Mouse (Mus musculus): Measurements from ENCODE around the gene Exoc6b.

The Exoc6b gene

GRCm38 (mm10) chr6:84882663-84883517 lies 186.4 kb downstream of the Exoc6b start:
- peak; percentile 51 for DNase-seq (ENCODE audit: low spot score)

- DNase-seq (ENCODE audit: low spot score), result no peak
Observed at GRCm38 (mm10) chr6:84875869-84876268, 193.4 kb downstream of the Exoc6b start.

GRCm38 (mm10) chr6:84867114-84867513 lies 202.2 kb downstream of the Exoc6b start:
- peak; percentile 54 for DNase-seq (ENCODE audit: low spot score)

GRCm38 (mm10) chr6:84864625-84865024 lies 204.7 kb downstream of the Exoc6b start:
- no peak for DNase-seq (ENCODE audit: low spot score)

- no peak for DNase-seq (ENCODE audit: low spot score)
Observed at GRCm38 (mm10) chr6:84863816-84864375, 205.4 kb downstream of the Exoc6b start.

- DNase-seq (ENCODE audit: low spot score), result no peak
Observed at GRCm38 (mm10) chr6:84845665-84846064, 223.6 kb downstream of the Exoc6b start.

- no peak for DNase-seq (ENCODE audit: low spot score)
Observed at GRCm38 (mm10) chr6:84841138-84841537, 228.2 kb downstream of the Exoc6b start.

- DNase-seq (ENCODE audit: low spot score), result no peak
Observed at GRCm38 (mm10) chr6:84807546-84807945, 261.8 kb downstream of the Exoc6b start.

GRCm38 (mm10) chr6:84806132-84806730 lies 263.1 kb downstream of the Exoc6b start:
- DNase-seq (ENCODE audit: low spot score), result no peak

- no peak for DNase-seq (ENCODE audit: low spot score)
Observed at GRCm38 (mm10) chr6:84798736-84799135, 270.6 kb downstream of the Exoc6b start.

- no peak for DNase-seq (ENCODE audit: low spot score)
Observed at GRCm38 (mm10) chr6:84783994-84784393, 285.3 kb downstream of the Exoc6b start.

- DNase-seq (ENCODE audit: low spot score), result peak; percentile 73
Observed at GRCm38 (mm10) chr6:84779987-84780386, 289.3 kb downstream of the Exoc6b start.

- peak; percentile 27 for DNase-seq (ENCODE audit: low spot score)
Observed at GRCm38 (mm10) chr6:84778970-84779369, 290.3 kb downstream of the Exoc6b start.

GRCm38 (mm10) chr6:84775908-84776307 lies 293.4 kb downstream of the Exoc6b start:
- no peak for DNase-seq (ENCODE audit: low spot score)

- no peak for DNase-seq (ENCODE audit: low spot score)
Observed at GRCm38 (mm10) chr6:84755266-84755665, 314.0 kb downstream of the Exoc6b start.

GRCm38 (mm10) chr6:84752806-84753420 lies 316.4 kb downstream of the Exoc6b start:
- DNase-seq (ENCODE audit: low spot score), result no peak

GRCm38 (mm10) chr6:84751409-84751808 lies 317.9 kb downstream of the Exoc6b start:
- DNase-seq (ENCODE audit: low spot score), result no peak

- peak; percentile 18 for DNase-seq (ENCODE audit: low spot score)
Observed at GRCm38 (mm10) chr6:84746847-84747395, 322.4 kb downstream of the Exoc6b start.

GRCm38 (mm10) chr6:84746193-84746846 lies 323.0 kb downstream of the Exoc6b start:
- DNase-seq (ENCODE audit: low spot score), result peak; percentile 44

GRCm38 (mm10) chr6:84745570-84745969 lies 323.7 kb downstream of the Exoc6b start:
- DNase-seq (ENCODE audit: low spot score), result no peak

GRCm38 (mm10) chr6:84742227-84742626 lies 327.1 kb downstream of the Exoc6b start:
- DNase-seq (ENCODE audit: low spot score), result no peak

GRCm38 (mm10) chr6:84736942-84737341 lies 332.4 kb downstream of the Exoc6b start:
- peak; percentile 59 for DNase-seq (ENCODE audit: low spot score)
